In the genomic region with DNA sequence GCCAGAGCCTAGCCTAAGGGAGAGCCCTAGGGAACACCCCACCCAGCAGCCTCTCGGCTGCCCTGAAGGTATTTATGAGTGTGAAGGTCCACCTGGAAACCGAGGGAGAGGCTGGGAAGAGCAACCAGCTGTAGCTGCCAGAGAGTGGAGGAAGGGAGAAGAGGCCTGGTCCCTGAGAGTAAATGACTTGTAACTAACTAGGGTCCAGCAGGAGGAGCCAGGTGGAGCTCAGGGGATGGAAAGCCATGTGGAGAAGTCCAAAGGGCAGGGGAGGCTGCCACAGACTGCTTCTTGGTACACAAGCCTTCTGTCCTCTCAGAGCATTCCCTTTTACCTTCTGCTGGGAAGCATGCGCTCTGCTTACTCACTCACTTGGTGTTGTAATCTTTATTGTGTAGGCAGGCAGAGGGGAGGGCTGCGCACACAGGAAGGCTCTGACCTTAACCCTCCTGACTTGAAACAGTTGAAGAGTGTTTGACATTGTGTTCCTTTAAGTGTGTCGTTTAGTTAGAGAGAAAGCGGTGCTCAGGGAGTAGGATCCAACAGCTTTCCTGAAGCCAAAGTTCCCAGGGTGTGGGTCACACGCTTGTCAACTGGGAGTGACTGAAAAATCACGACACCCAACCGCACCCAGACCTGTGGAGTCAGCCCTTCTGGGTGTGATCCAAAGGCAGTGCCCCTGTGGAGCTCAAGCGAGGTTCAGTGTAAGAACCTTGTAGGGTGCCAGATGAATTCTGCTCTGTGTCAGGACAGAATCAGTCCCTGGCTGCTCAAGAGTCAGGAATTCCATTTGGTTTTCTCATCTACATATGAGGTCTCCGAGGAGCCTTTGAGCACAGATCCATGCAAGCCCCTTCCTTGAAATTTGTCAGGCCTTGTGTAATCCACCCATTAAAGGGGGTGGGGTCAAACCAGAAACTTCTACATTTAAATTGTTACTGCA, we compare ENCODE assay signal across 7 mouse cellular contexts. TPM values are rescaled to one million over a fixed set of nuclear protein-coding genes. Genes with fewer than 3 reads are reported as not detected.
DNase-seq lines count a peak whose midpoint lies in the region; ATAC-seq lines count a peak whose summit lies in the region.

No protein-coding gene starts in this region.

- no peak for ATAC-seq in embryonic facial prominence, embryonic 14.5 days (ENCODE audit: low read depth)
- peak; percentile 95 for ATAC-seq in kidney, embryonic 15.5 days (replicated peaks; ENCODE audit: low FRiP score)

- no peaks in the 10 kb centered on the region for H3K27me3 ChIP-seq in embryonic facial prominence, embryonic 14.5 days (replicated peaks; ENCODE audit: control insufficient read depth, insufficient read depth, low read length)
- H3K27me3 ChIP-seq in kidney, embryonic 15.5 days, result no peaks in the 10 kb centered on the region

- no peaks in the 10 kb centered on the region for H3K36me3 ChIP-seq in embryonic facial prominence, embryonic 14.5 days (ENCODE audit: control insufficient read depth, insufficient read depth, low read length)
- no peaks in the 10 kb centered on the region for H3K36me3 ChIP-seq in kidney, embryonic 15.5 days

- DNase-seq in R1 (ENCODE audit: low read depth, low spot score), result peak; percentile 51
- peak; percentile 9 for DNase-seq in embryonic facial prominence, embryonic 14.5 days (ENCODE audit: low spot score)
- DNase-seq in lung, postnatal 25 days (ENCODE audit: low spot score), result peak; percentile 57
- DNase-seq in retina, embryonic 14.5 days (ENCODE audit: low spot score), result no peak
- no peak for DNase-seq in gastrocnemius, adult 8-10 months (ENCODE audit: low spot score in 2 of 2)
- DNase-seq in cerebellum, postnatal 4 days (ENCODE audit: low spot score in 2 of 2), result no peak

- H3K4me2 ChIP-seq in embryonic facial prominence, embryonic 14.5 days (ENCODE audit: low read depth, low read length), result no peak overlapping the region
- peak overlapping the region; percentile 15; the same call in 1 of the 2 replicates for H3K4me2 ChIP-seq in kidney, embryonic 15.5 days

- no peaks in the 10 kb centered on the region for H3K9me3 ChIP-seq in embryonic facial prominence, embryonic 14.5 days (ENCODE audit: control insufficient read depth, low read length)
- no peaks in the 10 kb centered on the region for H3K9me3 ChIP-seq in kidney, embryonic 15.5 days (replicated peaks)

- no peak overlapping the region for H3K4me3 ChIP-seq in embryonic facial prominence, embryonic 14.5 days (ENCODE audit: low read depth, low read length)
- no peak overlapping the region for H3K4me3 ChIP-seq in kidney, embryonic 15.5 days (replicated peaks)

- H3K27ac ChIP-seq in embryonic facial prominence, embryonic 14.5 days (replicated peaks; ENCODE audit: low read depth, low read length), result no peak overlapping the region
- peak overlapping the region; percentile 90 for H3K27ac ChIP-seq in kidney, embryonic 15.5 days

- peaks cover 12% of the 10 kb centered on the region; the same call in 1 of the 2 replicates for H3K4me1 ChIP-seq in embryonic facial prominence, embryonic 14.5 days (ENCODE audit: control insufficient read depth, insufficient read depth, low read length)
- H3K4me1 ChIP-seq in kidney, embryonic 15.5 days, result peaks cover 33% of the 10 kb centered on the region

- no peak overlapping the region for H3K9ac ChIP-seq in embryonic facial prominence, embryonic 14.5 days (ENCODE audit: low read depth, low read length)
- no peak overlapping the region for H3K9ac ChIP-seq in kidney, embryonic 15.5 days

- 51% methylated on average over 11 of the region's 11 CpGs for WGBS in embryonic facial prominence, embryonic 14.5 days
- WGBS in kidney, embryonic 15.5 days, result 32% methylated on average over 11 of the region's 11 CpGs

RNA-seq across cellular contexts. Expression of a gene that starts 14.6 kb away (rescaled TPM):
- polyA plus RNA-seq in embryonic facial prominence, embryonic 14.5 days (2014; fragmentation: Nextera tagmentation; extraction: Ambion mirVana), result 91.8 and 99.9 TPM in 2 replicates
- polyA plus RNA-seq in kidney, embryonic 15.5 days (2015; fragmentation: Nextera tagmentation; extraction: Ambion mirVana), result 95.7 and 105 TPM in 2 replicates
- total RNA-seq in gastrocnemius, adult 8-10 months (2022), result 10 to 100 TPM; 24.1 to 33.9 (median 29.3) TPM

Comparison
In these comparisons a context has a peak if more than half of its experiments do, and no peak if none do; other contexts are left out.
1. DNase-seq: peak in R1 (single experiment), embryonic facial prominence, embryonic 14.5 days (single experiment) and lung, postnatal 25 days (single experiment); none in retina, embryonic 14.5 days (single experiment), gastrocnemius, adult 8-10 months (0 of 2) and cerebellum, postnatal 4 days (0 of 2).